8 mouse cellular contexts compared by ENCODE assay signal in genomic region chr1:65178126-65178901, GRCm38 (mm10). TPM values are rescaled to one million over a fixed set of nuclear protein-coding genes. Genes with fewer than 3 reads are reported as not detected.
DNase-seq lines count a peak whose midpoint lies in the region; ATAC-seq and TF ChIP-seq lines count a peak whose summit lies in the region.

No protein-coding gene starts in this region.

- intact Hi-C loops in heart, adult 2 months (cut with DNase I): loop anchor here (5.0 kb wide), 1 partner anchor 131 kb away; no protein-coding TSS in a partner anchor

- H3K36me3 ChIP-seq in embryonic facial prominence, embryonic 13.5 days: peaks cover 13% of the 10 kb centered on the region; the same call in 1 of the 2 replicates
- H3K36me3 ChIP-seq in heart, adult 2 months (ENCODE audit: control insufficient read depth, insufficient read depth, low read length): peaks cover 19% of the 10 kb centered on the region
- H3K36me3 ChIP-seq in limb, embryonic 13.5 days: peaks cover 15% of the 10 kb centered on the region
- peaks cover 6% of the 10 kb centered on the region for H3K36me3 ChIP-seq in midbrain, embryonic 16.5 days (ENCODE audit: control insufficient read depth, insufficient read depth, low read length)

- TF ChIP-seq CTCF in heart, adult 2 months (IDR thresholded peaks at IDR 0.05): peak; percentile 89

- 4% methylated on average over 27 of the region's 27 CpGs for WGBS in embryonic facial prominence, embryonic 13.5 days
- under 1% methylated on average over 27 of the region's 27 CpGs for WGBS in heart, adult 2 months
- 8% methylated on average over 27 of the region's 27 CpGs for WGBS in limb, embryonic 13.5 days
- WGBS in midbrain, embryonic 16.5 days: 6% methylated on average over 27 of the region's 27 CpGs

- TF ChIP-seq EP300 in heart, adult 2 months (IDR thresholded peaks at IDR 0.05; ENCODE audit: insufficient read depth, low read depth, low read length): peak; percentile 92

- H3K27ac ChIP-seq in embryonic facial prominence, embryonic 13.5 days: peak overlapping the region; percentile 96
- H3K27ac ChIP-seq in heart, adult 2 months: peak overlapping the region; percentile 75
- H3K27ac ChIP-seq in limb, embryonic 13.5 days: peak overlapping the region; percentile 96
- peak overlapping the region; percentile 99 for H3K27ac ChIP-seq in midbrain, embryonic 16.5 days (ENCODE audit: low read length)

- DNase-seq in 3134 (ENCODE audit: extremely low read depth, insufficient read length, low spot score): peak; percentile 84
- peak; percentile 98 to 99 for DNase-seq in adrenal gland, postnatal 36 days
- peak; percentile 95 to 96 for DNase-seq in heart, adult 2 months
- DNase-seq in kidney, adult 8-10 months: peak; percentile 97 to 98
- peak; percentile 83 to 94 for DNase-seq in spleen, postnatal 10 days (ENCODE audit: low spot score in 2 of 2)

- H3K4me2 ChIP-seq in embryonic facial prominence, embryonic 13.5 days: peak overlapping the region; percentile 72
- H3K4me2 ChIP-seq in limb, embryonic 13.5 days (replicated peaks): peak overlapping the region; percentile 73
- H3K4me2 ChIP-seq in midbrain, embryonic 16.5 days (ENCODE audit: low read length): peak overlapping the region; percentile 68

- H3K9me3 ChIP-seq in embryonic facial prominence, embryonic 13.5 days: no peaks in the 10 kb centered on the region
- H3K9me3 ChIP-seq in limb, embryonic 13.5 days: no peaks in the 10 kb centered on the region
- no peaks in the 10 kb centered on the region for H3K9me3 ChIP-seq in midbrain, embryonic 16.5 days (replicated peaks; ENCODE audit: control insufficient read depth, low read length, poor library complexity, severe bottlenecking)

- H3K27me3 ChIP-seq in embryonic facial prominence, embryonic 13.5 days: no peaks in the 10 kb centered on the region
- H3K27me3 ChIP-seq in heart, adult 2 months (ENCODE audit: control insufficient read depth, insufficient read depth, low read length): no peaks in the 10 kb centered on the region
- H3K27me3 ChIP-seq in limb, embryonic 13.5 days: no peaks in the 10 kb centered on the region
- no peaks in the 10 kb centered on the region for H3K27me3 ChIP-seq in midbrain, embryonic 16.5 days (ENCODE audit: control insufficient read depth, insufficient read depth, low read depth, low read length)

- H3K4me1 ChIP-seq in embryonic facial prominence, embryonic 13.5 days: peaks cover 21% of the 10 kb centered on the region
- H3K4me1 ChIP-seq in heart, adult 2 months (ENCODE audit: control insufficient read depth, insufficient read depth, low read length): peaks cover 4% of the 10 kb centered on the region
- H3K4me1 ChIP-seq in limb, embryonic 13.5 days: peaks cover 25% of the 10 kb centered on the region
- peaks cover 39% of the 10 kb centered on the region for H3K4me1 ChIP-seq in midbrain, embryonic 16.5 days (ENCODE audit: control insufficient read depth, insufficient read depth, low read length)

- no peaks in the 10 kb centered on the region for H3K79me2 ChIP-seq in heart, adult 2 months (replicated peaks; ENCODE audit: control insufficient read depth, insufficient read depth, low read length)

- H3K9ac ChIP-seq in embryonic facial prominence, embryonic 13.5 days: peak overlapping the region; percentile 79
- peak overlapping the region; percentile 69 for H3K9ac ChIP-seq in heart, adult 2 months (ENCODE audit: low read depth, low read length)
- peak overlapping the region; percentile 78 for H3K9ac ChIP-seq in limb, embryonic 13.5 days
- peak overlapping the region; percentile 95 for H3K9ac ChIP-seq in midbrain, embryonic 16.5 days (ENCODE audit: low read depth, low read length)

- peak; percentile 84 for ATAC-seq in embryonic facial prominence, embryonic 13.5 days (ENCODE audit: insufficient number of reproducible peaks, insufficient read depth, low FRiP score, low TSS enrichment, low read depth)
- peak; percentile 87 for ATAC-seq in limb, embryonic 13.5 days (ENCODE audit: low FRiP score, low read depth)
- ATAC-seq in midbrain, embryonic 16.5 days: peak; percentile 88

- TF ChIP-seq POLR2A in heart, adult 2 months (IDR thresholded peaks at IDR 0.05; ENCODE audit: insufficient read depth, low read depth, low read length): peak; percentile 79

- peak overlapping the region; percentile 63 for H3K4me3 ChIP-seq in embryonic facial prominence, embryonic 13.5 days
- peak overlapping the region; percentile 74 for H3K4me3 ChIP-seq in heart, adult 2 months
- H3K4me3 ChIP-seq in limb, embryonic 13.5 days: peak overlapping the region; percentile 73
- peak overlapping the region; percentile 86 for H3K4me3 ChIP-seq in midbrain, embryonic 16.5 days (ENCODE audit: low read depth, low read length)

RNA-seq across cellular contexts. Expression of gene Idh1, which starts 8.0 kb away (rescaled TPM):
- total RNA-seq in adrenal gland, postnatal 36 days (2021): 100 to 1,000 TPM; 322 to 834 TPM
- 148 and 152 TPM in 2 replicates for polyA plus RNA-seq in embryonic facial prominence, embryonic 13.5 days (2015; fragmentation: Nextera tagmentation; extraction: Ambion mirVana)
- 10 to 100 TPM; 57.8 to 88.9 TPM for total RNA-seq in heart, adult 2 months (2021)
- polyA plus RNA-seq in heart, adult 2 months (2012; rRNA removed): 22.1 and 39.9 TPM in 2 replicates
- 132 and 146 TPM in 2 replicates for polyA plus RNA-seq in limb, embryonic 13.5 days (2015; fragmentation: Nextera tagmentation; extraction: Ambion mirVana)
- 553 and 565 TPM in 2 replicates for polyA plus RNA-seq in midbrain, embryonic 16.5 days (2015; fragmentation: Nextera tagmentation; extraction: Ambion mirVana)

RNA-seq across cellular contexts. Expression of gene Pikfyve, which starts 8.2 kb away (rescaled TPM):
- 10 to 100 TPM; 36.8 to 37.0 TPM for total RNA-seq in adrenal gland, postnatal 36 days (2021)
- 11.2 and 12.0 TPM in 2 replicates for polyA plus RNA-seq in embryonic facial prominence, embryonic 13.5 days (2015; fragmentation: Nextera tagmentation; extraction: Ambion mirVana)
- 10 to 100 TPM in 1 of 2 experiments, 1 to 10 TPM in 1; 9.6 to 10.3 TPM for total RNA-seq in heart, adult 2 months (2021)
- 2.5 and 4.2 TPM in 2 replicates for polyA plus RNA-seq in heart, adult 2 months (2012; rRNA removed)
- 11.9 and 14.2 TPM in 2 replicates for polyA plus RNA-seq in limb, embryonic 13.5 days (2015; fragmentation: Nextera tagmentation; extraction: Ambion mirVana)
- polyA plus RNA-seq in midbrain, embryonic 16.5 days (2015; fragmentation: Nextera tagmentation; extraction: Ambion mirVana): 9.8 and 12.4 TPM in 2 replicates

RNA-seq across cellular contexts. Expression of gene D630023F18Rik, which starts 55.3 kb away (rescaled TPM):
- not detected for total RNA-seq in adrenal gland, postnatal 36 days (2021)
- 0.15 and 0.80 TPM in 2 replicates for polyA plus RNA-seq in embryonic facial prominence, embryonic 13.5 days (2015; fragmentation: Nextera tagmentation; extraction: Ambion mirVana)
- not detected for total RNA-seq in heart, adult 2 months (2021)
- 0.12 TPM in 1 of 2 replicates, not detected in the other for polyA plus RNA-seq in heart, adult 2 months (2012; rRNA removed)
- polyA plus RNA-seq in limb, embryonic 13.5 days (2015; fragmentation: Nextera tagmentation; extraction: Ambion mirVana): 0.13 and 0.33 TPM in 2 replicates
- polyA plus RNA-seq in midbrain, embryonic 16.5 days (2015; fragmentation: Nextera tagmentation; extraction: Ambion mirVana): 1.6 and 3.1 TPM in 2 replicates

RNA-seq across cellular contexts. Expression of gene Gm28845, which starts 59.0 kb away (rescaled TPM):
- not detected for total RNA-seq in adrenal gland, postnatal 36 days (2021)
- polyA plus RNA-seq in embryonic facial prominence, embryonic 13.5 days (2015; fragmentation: Nextera tagmentation; extraction: Ambion mirVana): not detected in 2 replicates
- total RNA-seq in heart, adult 2 months (2021): not detected
- not detected in 2 replicates for polyA plus RNA-seq in heart, adult 2 months (2012; rRNA removed)
- polyA plus RNA-seq in limb, embryonic 13.5 days (2015; fragmentation: Nextera tagmentation; extraction: Ambion mirVana): not detected in 2 replicates
- polyA plus RNA-seq in midbrain, embryonic 16.5 days (2015; fragmentation: Nextera tagmentation; extraction: Ambion mirVana): not detected in 2 replicates

Comparison
In these comparisons a context has a peak if more than half of its experiments do, and no peak if none do; other contexts are left out.
1. Peak in every context shown above with its lines: DNase-seq, ATAC-seq, H3K4me3 ChIP-seq and H3K27ac ChIP-seq.